Mouse (Mus musculus) lung, embryonic 14.5 days (tissue): ENCODE measurements around the gene Hist1h2bh. TPM values are rescaled to one million over a fixed set of nuclear protein-coding genes. Genes with fewer than 3 reads are reported as not detected.
"Not testable (repeated sequence)": the region's sequence is repeated elsewhere in the genome, so short reads cannot be mapped to it uniquely, and the experiment has no call there.

Experiments used
- ATAC-seq: fragments of 200-750 bp; cut with Nextera tagmentation; 2 replicates; pipeline ENCODE4 v1.8.0; 2017; ENCODE audit warnings: mild to moderate bottlenecking, moderate TSS enrichment, moderate library complexity; ENCODE audit not compliant: insufficient read depth
- DNase-seq: peaks from one replicate; pipeline ENCODE4 v3.0.0-alpha.2; 2015
- H3K27ac ChIP-seq: fragments of 300-500 bp; sonication (generic); 2 replicates; pipeline ENCODE4 v1.5.1; 2014; ENCODE audit warnings: low read depth, mild to moderate bottlenecking, moderate library complexity
- H3K27me3 ChIP-seq: fragments of 300-500 bp; sonication (generic); 2 replicates; pipeline ENCODE4 v1.6.1; 2014; ENCODE audit warnings: low read length, control low read depth; ENCODE audit not compliant: insufficient read depth
- H3K36me3 ChIP-seq: fragments of 300-500 bp; sonication (generic); 2 replicates; pipeline ENCODE4 v1.6.1; 2014; ENCODE audit warnings: control low read depth; ENCODE audit not compliant: insufficient read depth
- H3K4me1 ChIP-seq: fragments of 300-500 bp; sonication (generic); 2 replicates; pipeline ENCODE4 v1.6.1; 2014; ENCODE audit warnings: antibody characterized with exemption, control low read depth; ENCODE audit not compliant: insufficient read depth
- H3K4me2 ChIP-seq: fragments of 300-500 bp; sonication (generic); 2 replicates; pipeline ENCODE4 v1.6.1; 2014; ENCODE audit warnings: mild to moderate bottlenecking
- H3K4me3 ChIP-seq: fragments of 300-500 bp; sonication (generic); 2 replicates; pipeline ENCODE4 v1.5.1; 2014; ENCODE audit warnings: low read depth, low read length
- H3K9ac ChIP-seq: fragments of 300-500 bp; sonication (generic); 2 replicates; pipeline ENCODE4 v1.6.1; 2014
- H3K9me3 ChIP-seq: fragments of 300-500 bp; sonication (generic); 2 replicates; pipeline ENCODE4 v1.6.1; 2016; ENCODE audit warnings: low read depth, low read length, control low read depth
- CTCF ChIP-seq: IDR thresholded peaks from 2 replicates; pipeline ENCODE4 v1.5.1; 2016; ENCODE audit warnings: antibody characterized with exemption, low read depth
- WGBS: fragments of 180-500 bp; shearing (Covaris S2); extraction: QIAGEN DNeasy Blood & Tissue Kit; methylation state at CpG from one replicate; pipeline ENCODE4 v1.1.7; 2014; 5-methylcytosine and 5-hydroxymethylcytosine counted together
- polyA plus RNA-seq: library from polyadenylated mRNA; unstranded; fragments of >200 nt; fragmentation: Nextera tagmentation; extraction: Ambion mirVana; gene quantifications from 2 replicates; pipeline ENCODE4 v1.2.1, GENCODE M21; 2014

Gene Hist1h2bh
- polyA plus RNA-seq, 1 experiment from 2014 or later: 1.8 TPM

DNA sequence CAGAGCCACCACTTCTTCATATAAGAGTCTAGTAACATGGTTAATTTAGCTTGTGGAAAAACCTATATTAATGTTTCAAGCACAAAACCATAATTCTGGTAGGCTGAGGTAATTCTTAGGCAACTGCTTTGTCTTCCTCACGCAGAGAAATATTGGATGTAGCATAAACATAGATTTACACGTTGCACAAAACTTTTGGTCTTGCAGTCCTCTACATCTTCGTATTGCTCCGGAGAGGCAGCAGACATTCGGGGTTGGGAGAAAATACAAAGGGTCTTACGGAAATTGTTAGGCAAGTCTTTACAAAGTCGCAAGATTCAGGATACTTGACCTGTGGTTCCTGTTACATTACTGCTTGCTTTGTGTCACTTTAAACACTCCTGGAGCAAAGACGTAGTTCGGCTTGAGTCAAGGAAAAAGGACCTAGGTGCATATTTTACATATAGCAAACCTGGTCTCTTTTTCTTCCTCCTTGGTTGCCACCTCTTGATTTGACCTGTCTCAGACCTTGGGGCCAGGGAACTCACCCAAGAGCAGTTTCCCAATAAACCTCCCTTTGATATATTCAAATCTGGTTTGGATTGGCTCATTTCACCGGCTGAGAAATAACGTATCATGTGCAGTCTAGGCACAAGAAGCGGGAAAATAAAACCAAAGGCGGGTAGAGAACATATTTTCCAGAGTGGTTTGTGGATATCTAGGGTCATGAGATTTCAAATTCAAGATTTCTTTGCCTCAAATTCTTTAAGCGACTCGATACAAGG lies 8.6 kb downstream of the Hist1h2bh start:
- Histone ChIP-seq H3K4me2 (peak overlapping the region; percentile 63), H3K9me3 (no peaks in the 10 kb centered on the region), H3K4me1 (peaks cover 13% of the 10 kb centered on the region; the same call in 1 of the 2 replicates), H3K4me3 (peak overlapping the region; percentile 53), H3K27me3 (no peaks in the 10 kb centered on the region), H3K36me3 (no peaks in the 10 kb centered on the region), H3K9ac (peak overlapping the region; percentile 75), H3K27ac (peak overlapping the region; percentile 99)
- TF ChIP-seq CTCF: no peak
- under 1% methylated on average over 15 of the region's 15 CpGs for WGBS
- DNase-seq (peak; percentile 81), ATAC-seq (peak; percentile 2; the same call in 1 of the 2 replicates)

DNA sequence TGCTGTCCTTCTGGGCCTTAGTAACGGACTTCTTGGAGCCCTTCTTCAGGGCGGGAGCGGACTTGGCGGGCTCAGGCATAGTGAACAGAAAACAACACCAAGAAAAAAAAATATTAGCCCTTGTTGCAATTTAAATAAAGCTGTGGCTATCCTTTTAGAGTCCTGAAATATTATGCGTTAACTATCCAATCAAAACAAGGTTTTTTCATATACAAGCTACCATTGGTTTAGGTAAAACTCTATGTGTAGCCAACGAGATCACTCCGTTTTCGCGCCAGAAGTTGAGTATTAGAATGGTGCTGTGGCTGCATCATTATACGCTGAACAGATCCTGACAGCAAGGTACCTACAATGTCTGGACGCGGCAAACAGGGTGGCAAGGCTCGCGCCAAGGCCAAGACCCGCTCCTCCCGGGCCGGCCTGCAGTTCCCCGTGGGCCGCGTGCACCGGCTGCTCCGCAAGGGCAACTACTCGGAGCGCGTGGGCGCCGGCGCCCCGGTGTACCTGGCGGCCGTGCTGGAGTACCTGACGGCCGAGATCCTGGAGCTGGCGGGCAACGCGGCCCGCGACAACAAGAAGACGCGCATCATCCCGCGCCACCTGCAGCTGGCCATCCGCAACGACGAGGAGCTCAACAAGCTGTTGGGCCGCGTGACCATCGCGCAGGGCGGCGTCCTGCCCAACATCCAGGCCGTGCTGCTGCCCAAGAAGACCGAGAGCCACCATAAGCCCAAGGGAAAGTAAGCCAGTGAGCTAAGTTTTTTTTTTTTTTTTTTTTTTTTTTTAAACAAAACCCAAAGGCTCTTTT lies 9.4 kb downstream of the Hist1h2bh start, which contains the start of gene Hist1h2af:
TSS of gene Hist1h2af (plus strand) at position 347 of the 808 bp plus-strand sequence.
- ATAC-seq (peak; percentile 59), DNase-seq (peak; percentile 96)
- Histone ChIP-seq H3K4me1 (peaks cover 14% of the 10 kb centered on the region; the same call in 1 of the 2 replicates), H3K4me2 (peak within 1 kb of the TSS; percentile 63), H3K9ac (peak within 1 kb of the TSS; percentile 89), H3K4me3 (peak within 1 kb of the TSS; percentile 53), H3K27ac (peak within 1 kb of the TSS; percentile 99)
- WGBS: under 1% methylated on average over 21 of the region's 53 CpGs
- not testable (repeated sequence) for H3K36me3 ChIP-seq, H3K27me3 ChIP-seq, H3K9me3 ChIP-seq

- Histone ChIP-seq H3K4me1 (peaks cover 16% of the 10 kb centered on the region; the same call in 1 of the 2 replicates), H3K36me3 (no peaks in the 10 kb centered on the region), H3K27me3 (no peaks in the 10 kb centered on the region), H3K4me3 (peak overlapping the region; percentile 53), H3K4me2 (peak overlapping the region; percentile 63), H3K9ac (peak overlapping the region; percentile 89), H3K27ac (peak overlapping the region; percentile 99), H3K9me3 (no peaks in the 10 kb centered on the region)
- 14% methylated on average over 9 of the region's 9 CpGs for WGBS
- no peak for TF ChIP-seq CTCF
- ATAC-seq (no peak), DNase-seq (peak; percentile 61)
Observed at GRCm38 (mm10) chr13:23532262-23533075, 10.7 kb downstream of the Hist1h2bh start.

GRCm38 (mm10) chr13:23530901-23531875 lies 12.0 kb downstream of the Hist1h2bh start, which contains the start of gene Hist1h4h:
Gene Hist1h4h, plus strand, starts transcription at chr13:23531050.
- Histone ChIP-seq H3K4me2 (peak within 1 kb of the TSS; percentile 63), H3K4me1 (peaks cover 16% of the 10 kb centered on the region; the same call in 1 of the 2 replicates), H3K27ac (peak within 1 kb of the TSS; percentile 99), H3K36me3 (no peaks in the 10 kb centered on the region), H3K4me3 (peak within 1 kb of the TSS; percentile 53), H3K27me3 (no peaks in the 10 kb centered on the region), H3K9me3 (no peaks in the 10 kb centered on the region), H3K9ac (peak within 1 kb of the TSS; percentile 89)
- DNase-seq (peak; percentile 100), ATAC-seq (peak; percentile 76)
- WGBS: under 1% methylated on average over 55 of the region's 70 CpGs
- TF ChIP-seq CTCF: no peak

GRCm38 (mm10) chr13:23530181-23530900 lies 12.9 kb downstream of the Hist1h2bh start:
- Histone ChIP-seq H3K9ac (peak overlapping the region; percentile 89), H3K27me3 (no peaks in the 10 kb centered on the region), H3K27ac (peak overlapping the region; percentile 99), H3K4me2 (peak overlapping the region; percentile 63), H3K4me3 (peak overlapping the region; percentile 53), H3K4me1 (peaks cover 19% of the 10 kb centered on the region; the same call in 1 of the 2 replicates), H3K9me3 (no peaks in the 10 kb centered on the region), H3K36me3 (no peaks in the 10 kb centered on the region)
- under 1% methylated on average over 20 of the region's 20 CpGs for WGBS
- ATAC-seq (no peak), DNase-seq (peak; percentile 85)
- TF ChIP-seq CTCF: no peak
